Mouse (Mus musculus): ENCODE data around the gene Orai3.
"Not testable (repeated sequence)": the region's sequence is repeated elsewhere in the genome, so short reads cannot be mapped to it uniquely, and the experiment has no call there.

Orai3 gene

GRCm38 (mm10) chr7:127769651-127770038 lies at the start of gene Orai3:
TSS of gene Orai3 (plus strand) at chr7:127769815.
- peak; percentile 90 for DNase-seq (ENCODE audit: low read depth, low spot score)

- DNase-seq (ENCODE audit: low read depth, low spot score) = no peak
Observed at GRCm38 (mm10) chr7:127725490-127725889, 44.1 kb upstream of the Orai3 start.

GRCm38 (mm10) chr7:127725924-127726323 lies 43.7 kb upstream of the Orai3 start:
- DNase-seq (ENCODE audit: low read depth, low spot score) = no peak

GRCm38 (mm10) chr7:127727898-127728297 lies 41.7 kb upstream of the Orai3 start:
- peak; percentile 58 for DNase-seq (ENCODE audit: low read depth, low spot score)

GRCm38 (mm10) chr7:127730170-127730569 lies 39.4 kb upstream of the Orai3 start:
- no peak for DNase-seq (ENCODE audit: low read depth, low spot score)

- DNase-seq (ENCODE audit: low read depth, low spot score) = not testable (repeated sequence)
Observed at GRCm38 (mm10) chr7:127732066-127732465, 37.5 kb upstream of the Orai3 start, which contains the start of gene Ctf2. TSS of gene Ctf2 (minus strand) at chr7:127732166.

GRCm38 (mm10) chr7:127744366-127745045 lies 25.1 kb upstream of the Orai3 start, which contains the start of gene Fbxl19:
TSS of gene Fbxl19 (plus strand) at chr7:127744543.
- DNase-seq (ENCODE audit: low read depth, low spot score) = peak; percentile 86

GRCm38 (mm10) chr7:127745251-127745651 lies 24.4 kb upstream of the Orai3 start:
- DNase-seq (ENCODE audit: low read depth, low spot score) = peak; percentile 96

GRCm38 (mm10) chr7:127745652-127746493 lies 23.7 kb upstream of the Orai3 start:
- peak; percentile 92 for DNase-seq (ENCODE audit: low read depth, low spot score)

- peak; percentile 33 for DNase-seq (ENCODE audit: low read depth, low spot score)
Observed at GRCm38 (mm10) chr7:127746494-127747491, 22.8 kb upstream of the Orai3 start.

GRCm38 (mm10) chr7:127747559-127748234 lies 21.9 kb upstream of the Orai3 start:
- no peak for DNase-seq (ENCODE audit: low read depth, low spot score)

GRCm38 (mm10) chr7:127748235-127748560 lies 21.4 kb upstream of the Orai3 start:
- no peak for DNase-seq (ENCODE audit: low read depth, low spot score)

- DNase-seq (ENCODE audit: low read depth, low spot score) = no peak
Observed at GRCm38 (mm10) chr7:127750131-127751127, 19.2 kb upstream of the Orai3 start.

- DNase-seq (ENCODE audit: low read depth, low spot score) = no peak
Observed at GRCm38 (mm10) chr7:127751619-127752018, 18.0 kb upstream of the Orai3 start.

- no peak for DNase-seq (ENCODE audit: low read depth, low spot score)
Observed at GRCm38 (mm10) chr7:127752069-127752468, 17.5 kb upstream of the Orai3 start.

- no peak for DNase-seq (ENCODE audit: low read depth, low spot score)
Observed at GRCm38 (mm10) chr7:127753158-127753557, 16.5 kb upstream of the Orai3 start.

- no peak for DNase-seq (ENCODE audit: low read depth, low spot score)
Observed at GRCm38 (mm10) chr7:127753741-127754140, 15.9 kb upstream of the Orai3 start.

- DNase-seq (ENCODE audit: low read depth, low spot score) = peak; percentile 46
Observed at GRCm38 (mm10) chr7:127759716-127760115, 9.9 kb upstream of the Orai3 start.

- no peak for DNase-seq (ENCODE audit: low read depth, low spot score)
Observed at GRCm38 (mm10) chr7:127760478-127760877, 9.1 kb upstream of the Orai3 start.

- DNase-seq (ENCODE audit: low read depth, low spot score) = peak; percentile 61
Observed at GRCm38 (mm10) chr7:127761026-127761425, 8.6 kb upstream of the Orai3 start.
